Mouse (Mus musculus): ENCODE measurements around the gene Egfl8. TPM values are rescaled to one million over a fixed set of nuclear protein-coding genes. Genes with fewer than 3 reads are reported as not detected.

Gene Egfl8
- 0.78 and 1.1 TPM in 2 replicates for polyA plus RNA-seq (2012; ENCODE audit: low replicate concordance)

GRCm38 (mm10) chr17:34615871-34616270 lies at the start of gene Egfl8:
Gene Egfl8, minus strand, starts transcription at chr17:34615971.

GRCm38 (mm10) chr17:34646906-34647787 lies 31.4 kb upstream of the Egfl8 start, which contains the start of gene Atf6b:
Gene Atf6b, plus strand, starts transcription at chr17:34647146.

GRCm38 (mm10) chr17:34644608-34645007 lies 28.8 kb upstream of the Egfl8 start, which contains the start of gene Fkbpl:
Gene Fkbpl, plus strand, starts transcription at chr17:34644764.

GRCm38 (mm10) chr17:34629221-34629751 lies 13.5 kb upstream of the Egfl8 start, which contains the start of gene Prrt1:
Gene Prrt1, plus strand, starts transcription at chr17:34629533.

GRCm38 (mm10) chr17:34627943-34628643 lies 12.3 kb upstream of the Egfl8 start, which contains the start of gene Ppt2:
Gene Ppt2, minus strand, starts transcription at chr17:34628510.

GRCm38 (mm10) chr17:34604061-34604508 lies 11.7 kb downstream of the Egfl8 start, which contains the start of gene Agpat1:
Gene Agpat1, plus strand, starts transcription at chr17:34604262.

GRCm38 (mm10) chr17:34603375-34604060 lies 12.3 kb downstream of the Egfl8 start, which contains the start of gene Rnf5:
Gene Rnf5, minus strand, starts transcription at chr17:34603690.

GRCm38 (mm10) chr17:34597566-34598095 lies 18.1 kb downstream of the Egfl8 start, which contains the start of gene Ager:
Gene Ager, plus strand, starts transcription at chr17:34597862.

GRCm38 (mm10) chr17:34591029-34591993 lies 24.5 kb downstream of the Egfl8 start, which contains the start of gene Pbx2:
Gene Pbx2, plus strand, starts transcription at chr17:34591266.

GRCm38 (mm10) chr17:34589681-34590101 lies 26.1 kb downstream of the Egfl8 start, which contains the start of gene Gpsm3:
Gene Gpsm3, plus strand, starts transcription at chr17:34589806.

GRCm38 (mm10) chr17:34564003-34564421 lies 51.8 kb downstream of the Egfl8 start, which contains the start of gene Notch4:
Gene Notch4, plus strand, starts transcription at chr17:34564268.

Other genes starting within 250 kb of the Egfl8 start
- not detected in 2 replicates for gene Btnl1, start 238.8 kb downstream of the Egfl8 start, polyA plus RNA-seq (2012; ENCODE audit: low replicate concordance)
- not detected in 2 replicates for gene BC051142, start 217.2 kb downstream of the Egfl8 start, polyA plus RNA-seq (2012; ENCODE audit: low replicate concordance)
- not detected in 2 replicates for gene Btnl4, start 138.7 kb downstream of the Egfl8 start, polyA plus RNA-seq (2012; ENCODE audit: low replicate concordance)
- gene Btnl6, start 98.6 kb downstream of the Egfl8 start, polyA plus RNA-seq (2012; ENCODE audit: low replicate concordance) = not detected in 2 replicates
- gene Notch4, start 51.7 kb downstream of the Egfl8 start, polyA plus RNA-seq (2012; ENCODE audit: low replicate concordance) = 4.7 and 12.4 TPM in 2 replicates
- gene Gpsm3, start 26.2 kb downstream of the Egfl8 start, polyA plus RNA-seq (2012; ENCODE audit: low replicate concordance) = 136 and 357 TPM in 2 replicates
- gene Pbx2, start 24.7 kb downstream of the Egfl8 start, polyA plus RNA-seq (2012; ENCODE audit: low replicate concordance) = 77.3 and 112 TPM in 2 replicates
- 4.2 and 9.4 TPM in 2 replicates for gene Ager, start 18.1 kb downstream of the Egfl8 start, polyA plus RNA-seq (2012; ENCODE audit: low replicate concordance)
- gene Rnf5, start 12.3 kb downstream of the Egfl8 start, polyA plus RNA-seq (2012; ENCODE audit: low replicate concordance) = 35.4 and 54.6 TPM in 2 replicates
- 223 and 308 TPM in 2 replicates for gene Agpat1, start 11.7 kb downstream of the Egfl8 start, polyA plus RNA-seq (2012; ENCODE audit: low replicate concordance)
- 67.6 and 71.3 TPM in 2 replicates for gene Ppt2, start 12.5 kb upstream of the Egfl8 start, polyA plus RNA-seq (2012; ENCODE audit: low replicate concordance)
- 3.2 and 5.7 TPM in 2 replicates for gene Prrt1, start 13.6 kb upstream of the Egfl8 start, polyA plus RNA-seq (2012; ENCODE audit: low replicate concordance)
- 3.9 and 5.3 TPM in 2 replicates for gene Fkbpl, start 28.8 kb upstream of the Egfl8 start, polyA plus RNA-seq (2012; ENCODE audit: low replicate concordance)
- 269 and 430 TPM in 2 replicates for gene Atf6b, start 31.2 kb upstream of the Egfl8 start, polyA plus RNA-seq (2012; ENCODE audit: low replicate concordance)
- gene Tnxb, start 54.6 kb upstream of the Egfl8 start, polyA plus RNA-seq (2012; ENCODE audit: low replicate concordance) = 0.32 and 1.9 TPM in 2 replicates
- gene C4b, start 127.9 kb upstream of the Egfl8 start, polyA plus RNA-seq (2012; ENCODE audit: low replicate concordance) = 0.87 and 2.9 TPM in 2 replicates
- 0.54 TPM in 1 of 2 replicates, not detected in the other for gene Cyp21a1, start 188.6 kb upstream of the Egfl8 start, polyA plus RNA-seq (2012; ENCODE audit: low replicate concordance)
- gene Stk19, start 221.0 kb upstream of the Egfl8 start, polyA plus RNA-seq (2012; ENCODE audit: low replicate concordance) = 62.8 and 63.3 TPM in 2 replicates
- 50.7 and 116 TPM in 2 replicates for gene Dxo, start 221.0 kb upstream of the Egfl8 start, polyA plus RNA-seq (2012; ENCODE audit: low replicate concordance)
- 53.7 and 54.2 TPM in 2 replicates for gene Skiv2l, start 234.2 kb upstream of the Egfl8 start, polyA plus RNA-seq (2012; ENCODE audit: low replicate concordance)
- 121 and 205 TPM in 2 replicates for gene Nelfe, start 234.4 kb upstream of the Egfl8 start, polyA plus RNA-seq (2012; ENCODE audit: low replicate concordance)
- 0.41 and 1.5 TPM in 2 replicates for gene Cfb, start 246.5 kb upstream of the Egfl8 start, polyA plus RNA-seq (2012; ENCODE audit: low replicate concordance)

All from leukemia stem cell, adult 10-12 weeks (primary cell).